Mouse (Mus musculus) C2C12 (cell line): ENCODE data around the gene Hs3st6. TPM values are rescaled to one million over a fixed set of nuclear protein-coding genes. Genes with fewer than 3 reads are reported as not detected.

Source experiments
- H3K27me3 ChIP-seq: one replicate; pipeline ENCODE4 v1.6.1; 2011; ENCODE audit not compliant: control insufficient read depth, insufficient read depth, insufficient read length
- H3K36me3 ChIP-seq: one replicate; pipeline ENCODE4 v1.6.1; 2011; ENCODE audit not compliant: control insufficient read depth, insufficient read depth
- H3K4me3 ChIP-seq: one replicate; pipeline ENCODE4 v1.5.1; 2011; ENCODE audit warnings: mild to moderate bottlenecking, control low read depth; ENCODE audit not compliant: poor library complexity, insufficient read depth, severe bottlenecking
- H3K79me2 ChIP-seq: one replicate; pipeline ENCODE4 v1.6.1; 2011; ENCODE audit not compliant: control insufficient read depth, insufficient read depth
- H3K79me3 ChIP-seq: one replicate; pipeline ENCODE4 v1.6.1; 2011; ENCODE audit warnings: low read depth, control low read depth
- H3ac ChIP-seq: one replicate; pipeline ENCODE3; 2011; ENCODE audit warnings: low read depth; ENCODE audit not compliant: control insufficient read depth, insufficient read length
- CEBPB ChIP-seq: IDR thresholded peaks from one replicate; pipeline ENCODE4 v1.6.1; 2011; ENCODE audit warnings: low read depth, mild to moderate bottlenecking, control low read depth, moderate library complexity
- CTCF ChIP-seq: IDR thresholded peaks from one replicate; pipeline ENCODE4 v1.5.1; 2011; ENCODE audit not compliant: control insufficient read depth, insufficient read depth, insufficient read length
- FOSL1 ChIP-seq: IDR thresholded peaks from one replicate; pipeline ENCODE4 v1.8.0; 2011; ENCODE audit warnings: mild to moderate bottlenecking, low read length; ENCODE audit not compliant: poor library complexity, insufficient read depth, severe bottlenecking
- MAX ChIP-seq: IDR thresholded peaks from one replicate; pipeline ENCODE4 v1.6.1; 2011; ENCODE audit warnings: mild to moderate bottlenecking, control low read depth
- MYOD1 ChIP-seq: IDR thresholded peaks from one replicate; pipeline ENCODE4 v1.6.1; 2011; ENCODE audit warnings: low read depth; ENCODE audit not compliant: control insufficient read depth, insufficient read length
- MYOG ChIP-seq: IDR thresholded peaks from one replicate; pipeline ENCODE4 v1.6.1; 2011; ENCODE audit not compliant: control insufficient read depth, insufficient read length; ENCODE audit errors: extremely low read depth
- USF1 ChIP-seq: IDR thresholded peaks from one replicate; pipeline ENCODE4 v1.6.1; 2011; ENCODE audit warnings: low read depth, mild to moderate bottlenecking, control low read depth, moderate library complexity
- polyA plus RNA-seq: library from polyadenylated mRNA; unstranded; fragments of >200 nt; fragmentation: generic; extraction: Trizol; gene quantifications from one replicate; pipeline ENCODE4 v1.2.1, GENCODE M21; 2012; ENCODE audit warnings: missing spikeins

Hs3st6 gene
- polyA plus RNA-seq, 1 experiment = not detected

DNA sequence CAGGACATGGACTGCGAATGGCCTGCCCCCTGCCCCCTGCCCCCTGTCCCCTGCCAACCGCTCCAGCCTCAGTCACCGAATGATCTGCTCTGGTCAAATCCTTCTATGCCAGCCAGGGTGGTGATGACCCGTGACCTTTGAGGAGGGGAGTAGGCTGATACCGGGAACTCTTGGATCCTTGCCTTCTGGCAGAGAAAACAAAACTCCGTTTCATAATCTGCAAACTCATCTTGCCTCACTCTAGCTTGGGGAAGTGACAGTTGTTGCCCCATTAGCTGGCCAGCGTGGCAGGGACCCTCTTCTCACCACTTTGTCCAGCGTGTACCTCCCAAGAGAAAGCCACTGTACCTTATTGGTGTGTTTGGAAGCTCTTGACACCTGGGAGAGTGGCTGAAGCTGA lies 10.5 kb upstream of the Hs3st6 start:
- no peak for TF ChIP-seq CEBPB
- TF ChIP-seq MAX = no peak
- TF ChIP-seq MYOG = no peak
- no peak for TF ChIP-seq CTCF
- TF ChIP-seq FOSL1 = no peak
- TF ChIP-seq USF1 = no peak
- TF ChIP-seq MYOD1 = no peak
- H3K36me3 ChIP-seq = no peaks in the 10 kb centered on the region
- no peak overlapping the region for H3ac ChIP-seq
- no peak overlapping the region for H3K4me3 ChIP-seq
- no peaks in the 10 kb centered on the region for H3K79me3 ChIP-seq
- H3K27me3 ChIP-seq = no peaks in the 10 kb centered on the region
- H3K79me2 ChIP-seq = no peaks in the 10 kb centered on the region

DNA sequence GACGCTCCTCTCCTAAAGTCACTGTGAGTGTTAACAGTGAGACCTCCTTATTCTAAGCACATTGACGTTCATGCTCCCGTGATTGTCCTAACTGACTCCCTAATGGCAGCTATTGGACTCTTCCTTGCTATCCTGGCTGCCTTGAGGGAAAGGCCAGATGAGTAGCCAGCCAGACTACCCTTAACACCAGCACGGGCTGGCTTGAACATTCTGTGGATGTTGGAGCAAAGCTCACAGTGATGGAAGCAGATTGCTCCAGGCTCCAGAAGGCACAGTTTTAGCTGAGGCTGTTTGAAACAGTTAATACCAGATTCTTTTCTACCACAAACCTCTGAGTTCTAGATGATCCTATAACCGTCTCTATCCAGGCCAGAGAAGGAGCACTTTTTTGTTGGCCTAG lies 8.9 kb upstream of the Hs3st6 start:
- no peaks in the 10 kb centered on the region for H3K79me3 ChIP-seq
- H3K79me2 ChIP-seq = no peaks in the 10 kb centered on the region

DNA sequence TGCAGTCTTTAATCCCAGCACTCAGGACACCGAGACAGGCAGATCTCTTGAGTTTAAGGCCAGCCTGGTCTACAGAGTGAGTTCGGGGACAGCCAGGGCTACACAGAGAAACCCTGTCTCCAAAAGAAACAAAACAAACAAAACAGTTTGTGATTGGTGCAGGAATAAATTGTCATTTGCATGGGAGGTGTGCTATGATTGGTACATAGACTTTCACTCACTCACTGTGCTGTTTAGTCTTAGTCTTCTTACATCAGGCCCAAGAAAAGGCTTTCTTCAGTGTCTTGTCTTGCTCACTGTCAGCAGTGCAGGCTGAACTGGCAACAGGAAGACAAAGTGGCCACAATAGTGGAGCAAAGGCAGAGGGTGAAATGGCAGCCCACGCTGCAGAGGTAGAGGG lies 8.4 kb upstream of the Hs3st6 start:
- Histone ChIP-seq H3ac (no peak overlapping the region), H3K36me3 (no peaks in the 10 kb centered on the region), H3K79me2 (no peaks in the 10 kb centered on the region)

More for the DNA sequence above, 8.9 kb upstream of the Hs3st6 start:
- Histone ChIP-seq H3K27me3 (no peaks in the 10 kb centered on the region), H3K4me3 (no peak overlapping the region), H3K36me3 (no peaks in the 10 kb centered on the region), H3ac (no peak overlapping the region)
- no peak for TF ChIP-seq MYOG
- no peak for TF ChIP-seq FOSL1
- no peak for TF ChIP-seq MYOD1
- TF ChIP-seq USF1 = no peak
- no peak for TF ChIP-seq CEBPB
- no peak for TF ChIP-seq MAX
- TF ChIP-seq CTCF = no peak

DNA sequence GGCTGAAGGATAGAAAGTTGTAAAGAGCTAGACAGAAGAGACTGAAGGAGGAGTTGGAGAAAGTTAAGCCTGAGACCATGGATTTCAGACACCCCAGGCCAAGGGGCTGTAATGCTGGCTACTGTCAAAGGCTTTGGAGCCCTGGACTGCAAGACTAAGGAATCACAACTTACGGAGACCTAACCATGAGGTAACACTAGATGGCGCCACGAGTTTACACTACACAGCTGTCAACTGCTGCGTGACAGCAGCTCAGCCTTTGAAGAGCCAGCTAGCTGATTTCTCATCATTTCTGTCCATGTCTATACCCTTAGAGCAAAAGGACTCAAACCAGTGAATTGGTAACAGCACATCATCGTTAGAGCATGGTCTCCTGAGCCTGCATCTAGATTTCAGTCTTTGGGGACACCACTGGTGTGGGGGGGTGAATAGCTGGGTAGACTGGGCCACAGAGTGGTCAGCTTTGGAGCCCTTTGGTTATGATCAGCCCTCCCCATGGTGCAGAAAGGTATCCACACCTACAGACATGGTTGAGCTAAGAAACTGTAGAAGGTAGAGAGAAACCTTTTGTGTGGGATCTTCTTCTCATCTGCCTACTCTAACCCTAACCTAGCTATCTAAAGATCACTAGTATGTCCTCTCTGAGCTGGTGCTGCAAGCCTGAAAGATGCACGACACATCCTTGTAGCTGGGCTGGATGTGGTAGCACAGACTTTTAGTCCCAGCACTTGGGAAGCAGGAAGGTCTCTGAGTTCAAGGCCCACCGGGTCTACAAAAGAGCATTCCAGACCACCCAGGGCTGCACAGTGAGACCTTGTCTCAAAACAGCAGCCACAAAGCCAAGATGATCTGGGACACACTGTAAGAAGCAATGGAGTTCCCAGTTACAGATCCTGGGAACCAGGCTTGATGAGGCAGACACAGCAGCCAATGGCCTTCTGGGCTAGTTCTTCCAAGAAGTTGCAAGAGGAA lies 7.0 kb upstream of the Hs3st6 start:
- H3K79me3 ChIP-seq = no peaks in the 10 kb centered on the region
- H3K36me3 ChIP-seq = no peaks in the 10 kb centered on the region
- H3K79me2 ChIP-seq = no peaks in the 10 kb centered on the region
- peaks cover 6% of the 10 kb centered on the region for H3K27me3 ChIP-seq
- H3K4me3 ChIP-seq = no peak overlapping the region
- TF ChIP-seq FOSL1 (no peak), MAX (peak; percentile 30), CTCF (peak; percentile 54), USF1 (no peak), MYOG (no peak)
- H3ac ChIP-seq = no peak overlapping the region

More for the DNA sequence above, 8.4 kb upstream of the Hs3st6 start:
- Histone ChIP-seq H3K4me3 (no peak overlapping the region), H3K79me3 (no peaks in the 10 kb centered on the region), H3K27me3 (no peaks in the 10 kb centered on the region)
- TF ChIP-seq MYOG (no peak), MAX (no peak), USF1 (no peak), CTCF (no peak), CEBPB (no peak), MYOD1 (no peak), FOSL1 (no peak)

DNA sequence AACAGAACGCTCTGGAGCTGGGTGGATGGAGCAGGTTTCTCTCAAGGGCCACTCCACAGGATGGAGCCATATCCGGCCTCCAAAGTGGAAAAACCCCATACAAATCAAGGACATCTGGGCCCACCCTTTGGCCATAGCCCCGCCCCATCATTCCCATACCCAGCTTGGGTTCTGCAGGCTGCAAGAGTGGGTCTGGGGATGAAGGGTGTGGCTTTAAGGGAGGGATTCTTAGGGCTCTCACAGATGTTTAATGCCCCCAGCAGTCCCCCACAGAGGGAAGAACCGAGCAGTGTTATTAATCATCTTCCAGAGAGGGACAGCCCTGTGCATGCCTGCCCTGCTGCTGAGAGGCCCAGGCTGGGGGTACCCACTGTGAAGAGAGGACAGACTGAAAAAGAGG lies 5.8 kb upstream of the Hs3st6 start:
- Histone ChIP-seq H3K79me3 (no peaks in the 10 kb centered on the region), H3K79me2 (no peaks in the 10 kb centered on the region), H3K4me3 (no peak overlapping the region), H3K27me3 (peaks cover 18% of the 10 kb centered on the region), H3K36me3 (no peaks in the 10 kb centered on the region), H3ac (no peak overlapping the region)
- no peak for TF ChIP-seq FOSL1
- TF ChIP-seq MYOD1 = no peak
- TF ChIP-seq CTCF = no peak
- no peak for TF ChIP-seq USF1
- TF ChIP-seq MAX = no peak
- no peak for TF ChIP-seq MYOG
- no peak for TF ChIP-seq CEBPB
